Mouse (Mus musculus) bone marrow macrophage, adult 2 months (primary cell): ENCODE results near the gene Atg10. TPM values are rescaled to one million over a fixed set of nuclear protein-coding genes. Genes with fewer than 3 reads are reported as not detected.

Source experiments
- H3K27ac ChIP-seq: 2 replicates; pipeline ENCODE4 v1.5.1; 2012; ENCODE audit warnings: low read depth, low read length; ENCODE audit not compliant: insufficient read depth
- H3K4me1 ChIP-seq: 2 replicates; pipeline ENCODE4 v1.6.1; 2012; ENCODE audit warnings: low read length; ENCODE audit not compliant: control insufficient read depth, insufficient read depth
- H3K4me3 ChIP-seq: 2 replicates; pipeline ENCODE4 v1.5.1; 2012; ENCODE audit warnings: mild to moderate bottlenecking, low read length, moderate library complexity; ENCODE audit not compliant: insufficient read depth
- CTCF ChIP-seq: IDR thresholded peaks from 2 replicates; pipeline ENCODE4 v1.5.1; 2012; ENCODE audit warnings: low read depth, mild to moderate bottlenecking, low read length, moderate library complexity
- POLR2A ChIP-seq: IDR thresholded peaks from 2 replicates; pipeline ENCODE4 v1.6.1; 2012; ENCODE audit warnings: mild to moderate bottlenecking, low read depth, low read length, borderline replicate concordance
- polyA plus RNA-seq: library from polyadenylated mRNA; stranded (reverse); fragments of >200 nt; gene quantifications from 2 replicates; pipeline ENCODE4 v1.2.4, GENCODE M21; 2012; ENCODE audit not compliant: missing spikeins, insufficient read depth, insufficient read length

The Atg10 gene
- polyA plus RNA-seq, 1 experiment: 14.0 TPM

GRCm38 (mm10) chr13:91163292-91163691, 60.5 kb downstream of the Atg10 start:
- Histone ChIP-seq H3K4me1 (peaks cover 18% of the 10 kb centered on the region), H3K27ac (no peak overlapping the region), H3K4me3 (no peak overlapping the region)
- TF ChIP-seq CTCF: no peak
- no peak for TF ChIP-seq POLR2A

- TF ChIP-seq CTCF: no peak
- no peak for TF ChIP-seq POLR2A
- H3K4me3 ChIP-seq: no peak overlapping the region
- no peak overlapping the region for H3K27ac ChIP-seq
- peaks cover 16% of the 10 kb centered on the region for H3K4me1 ChIP-seq
Measured at GRCm38 (mm10) chr13:91162452-91162851, 61.3 kb downstream of the Atg10 start.

GRCm38 (mm10) chr13:91160616-91161015, 63.2 kb downstream of the Atg10 start:
- H3K4me1 ChIP-seq: peaks cover 5% of the 10 kb centered on the region
- H3K27ac ChIP-seq: no peak overlapping the region
- TF ChIP-seq CTCF (no peak), POLR2A (no peak)
- H3K4me3 ChIP-seq: no peak overlapping the region

- Histone ChIP-seq H3K4me1 (no peaks in the 10 kb centered on the region), H3K27ac (no peak overlapping the region), H3K4me3 (no peak overlapping the region)
- no peak for TF ChIP-seq POLR2A
- TF ChIP-seq CTCF: no peak
Measured at GRCm38 (mm10) chr13:91159881-91160280, 63.9 kb downstream of the Atg10 start.

- Histone ChIP-seq H3K4me3 (no peak overlapping the region), H3K4me1 (no peaks in the 10 kb centered on the region), H3K27ac (no peak overlapping the region)
- TF ChIP-seq CTCF: no peak
- TF ChIP-seq POLR2A: no peak
Measured at GRCm38 (mm10) chr13:91157941-91158340, 65.8 kb downstream of the Atg10 start.

- Histone ChIP-seq H3K27ac (no peak overlapping the region), H3K4me3 (no peak overlapping the region), H3K4me1 (no peaks in the 10 kb centered on the region)
- no peak for TF ChIP-seq CTCF
- no peak for TF ChIP-seq POLR2A
Measured at GRCm38 (mm10) chr13:91157429-91157828, 66.3 kb downstream of the Atg10 start.

GRCm38 (mm10) chr13:91156949-91157348, 66.8 kb downstream of the Atg10 start:
- Histone ChIP-seq H3K4me1 (no peaks in the 10 kb centered on the region), H3K27ac (no peak overlapping the region), H3K4me3 (no peak overlapping the region)
- TF ChIP-seq CTCF (no peak), POLR2A (no peak)

GRCm38 (mm10) chr13:91156308-91156707, 67.5 kb downstream of the Atg10 start:
- Histone ChIP-seq H3K27ac (no peak overlapping the region), H3K4me3 (no peak overlapping the region), H3K4me1 (no peaks in the 10 kb centered on the region)
- no peak for TF ChIP-seq POLR2A
- no peak for TF ChIP-seq CTCF

GRCm38 (mm10) chr13:91155429-91156207, 68.2 kb downstream of the Atg10 start:
- Histone ChIP-seq H3K4me1 (no peaks in the 10 kb centered on the region), H3K27ac (no peak overlapping the region), H3K4me3 (no peak overlapping the region)
- TF ChIP-seq POLR2A (no peak), CTCF (no peak)

GRCm38 (mm10) chr13:91154622-91155021, 69.1 kb downstream of the Atg10 start:
- Histone ChIP-seq H3K27ac (no peak overlapping the region), H3K4me1 (no peaks in the 10 kb centered on the region), H3K4me3 (no peak overlapping the region)
- TF ChIP-seq POLR2A (no peak), CTCF (no peak)

- H3K27ac ChIP-seq: no peak overlapping the region
- TF ChIP-seq CTCF (no peak), POLR2A (no peak)
- peaks cover 6% of the 10 kb centered on the region for H3K4me1 ChIP-seq
- H3K4me3 ChIP-seq: no peak overlapping the region
Measured at GRCm38 (mm10) chr13:91136337-91136736, 87.4 kb downstream of the Atg10 start.
